Mouse (Mus musculus) heart, embryonic 13.5 days (tissue): ENCODE measurements around the gene Ttll5. TPM values are rescaled to one million over a fixed set of nuclear protein-coding genes. Genes with fewer than 3 reads are reported as not detected.

Source experiments
- ATAC-seq: fragments of 200-750 bp; cut with Nextera tagmentation; 2 replicates; pipeline ENCODE4 v1.8.0; 2017; ENCODE audit warnings: moderate TSS enrichment; ENCODE audit not compliant: insufficient number of reproducible peaks, low FRiP score, low TSS enrichment; ENCODE audit errors: extremely low read depth
- H3K27ac ChIP-seq: fragments of 300-500 bp; sonication (generic); replicated peaks from 2 replicates; pipeline ENCODE4 v1.5.1; 2015; ENCODE audit warnings: moderate library complexity, mild to moderate bottlenecking, inconsistent platforms
- H3K27me3 ChIP-seq: fragments of 300-500 bp; sonication (generic); replicated peaks from 2 replicates; pipeline ENCODE4 v1.6.1; 2015; ENCODE audit warnings: mild to moderate bottlenecking, inconsistent platforms
- H3K36me3 ChIP-seq: fragments of 300-500 bp; sonication (generic); 2 replicates; pipeline ENCODE4 v1.6.1; 2015; ENCODE audit warnings: mild to moderate bottlenecking, inconsistent platforms
- H3K4me1 ChIP-seq: fragments of 300-500 bp; sonication (generic); 2 replicates; pipeline ENCODE4 v1.6.1; 2015; ENCODE audit warnings: inconsistent platforms
- H3K4me2 ChIP-seq: fragments of 300-500 bp; sonication (generic); 2 replicates; pipeline ENCODE4 v1.6.1; 2015; ENCODE audit warnings: inconsistent platforms, mild to moderate bottlenecking, moderate library complexity
- H3K4me3 ChIP-seq: fragments of 300-500 bp; sonication (generic); 2 replicates; pipeline ENCODE4 v1.5.1; 2015; ENCODE audit warnings: moderate library complexity, mild to moderate bottlenecking, inconsistent platforms
- H3K9ac ChIP-seq: fragments of 300-500 bp; sonication (generic); 2 replicates; pipeline ENCODE4 v1.6.1; 2015; ENCODE audit warnings: inconsistent platforms, mild to moderate bottlenecking, moderate library complexity
- H3K9me3 ChIP-seq: fragments of 300-500 bp; sonication (generic); 2 replicates; pipeline ENCODE4 v1.6.1; 2016; ENCODE audit warnings: inconsistent platforms
- WGBS: fragments of 180-500 bp; shearing (Covaris S2); methylation state at CpG from one replicate; pipeline ENCODE4 v1.1.7; 2015; ENCODE audit warnings: mixed read lengths; 5-methylcytosine and 5-hydroxymethylcytosine counted together
- polyA plus RNA-seq: library from polyadenylated mRNA; unstranded; fragments of >200 nt; fragmentation: Nextera tagmentation; extraction: Ambion mirVana; gene quantifications from 2 replicates; pipeline ENCODE4 v1.2.1, GENCODE M21; 2015

Ttll5 gene
- polyA plus RNA-seq, 1 experiment from 2014 or later: 10.2 TPM

DNA sequence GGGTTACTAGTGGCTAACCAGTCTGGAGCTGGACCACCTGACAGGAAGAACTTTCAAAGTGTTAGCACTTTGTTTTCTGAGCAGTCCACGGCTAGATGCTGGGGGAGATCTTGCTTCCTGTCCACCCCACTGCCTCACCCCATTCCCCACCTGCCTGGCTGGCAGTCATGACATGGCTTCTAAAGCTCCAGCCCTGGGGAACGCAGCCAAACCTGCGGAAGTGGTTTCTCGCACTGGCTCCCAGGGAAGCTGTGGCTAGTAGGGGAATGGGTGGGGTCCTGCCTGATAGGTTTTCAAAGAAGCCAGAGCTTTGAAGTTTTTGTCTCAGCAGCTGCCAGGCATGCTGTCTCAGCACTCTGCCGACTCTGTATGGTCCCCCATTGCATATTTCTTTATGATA lies 145.1 kb downstream of the Ttll5 start:
- Histone ChIP-seq H3K27ac (no peak overlapping the region), H3K4me3 (no peak overlapping the region), H3K4me1 (peaks cover 29% of the 10 kb centered on the region), H3K9ac (no peak overlapping the region), H3K36me3 (no peaks in the 10 kb centered on the region), H3K27me3 (no peaks in the 10 kb centered on the region), H3K9me3 (no peaks in the 10 kb centered on the region), H3K4me2 (no peak overlapping the region)
- WGBS: 61% methylated on average over 5 of the region's 5 CpGs
- ATAC-seq: no peak

DNA sequence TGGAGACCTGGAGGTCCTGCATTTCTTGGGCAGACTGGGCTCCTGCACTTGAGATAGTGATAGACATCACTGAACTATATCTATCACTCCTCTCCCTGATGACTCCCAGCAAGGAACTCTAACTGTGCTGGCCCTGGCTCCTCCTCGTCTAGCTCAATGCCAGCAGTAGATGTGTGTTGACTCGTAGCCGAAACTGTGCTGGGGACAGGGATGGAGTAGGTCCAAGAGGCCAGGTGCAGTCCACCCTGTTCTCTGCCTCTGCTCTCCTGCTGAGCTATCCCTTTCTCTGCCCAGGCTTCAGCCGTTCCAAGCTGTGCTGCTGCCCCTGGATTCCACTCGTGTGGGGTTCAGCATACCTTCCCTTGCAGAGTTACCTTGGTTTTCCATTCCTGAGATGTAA lies 145.7 kb downstream of the Ttll5 start:
- H3K9me3 ChIP-seq: no peaks in the 10 kb centered on the region
- no peaks in the 10 kb centered on the region for H3K27me3 ChIP-seq
- no peaks in the 10 kb centered on the region for H3K36me3 ChIP-seq
- H3K27ac ChIP-seq: no peak overlapping the region
- no peak overlapping the region for H3K9ac ChIP-seq
- ATAC-seq: no peak
- no peak overlapping the region for H3K4me2 ChIP-seq
- 55% methylated on average over 5 of the region's 5 CpGs for WGBS
- no peak overlapping the region for H3K4me3 ChIP-seq
- H3K4me1 ChIP-seq: peaks cover 29% of the 10 kb centered on the region

DNA sequence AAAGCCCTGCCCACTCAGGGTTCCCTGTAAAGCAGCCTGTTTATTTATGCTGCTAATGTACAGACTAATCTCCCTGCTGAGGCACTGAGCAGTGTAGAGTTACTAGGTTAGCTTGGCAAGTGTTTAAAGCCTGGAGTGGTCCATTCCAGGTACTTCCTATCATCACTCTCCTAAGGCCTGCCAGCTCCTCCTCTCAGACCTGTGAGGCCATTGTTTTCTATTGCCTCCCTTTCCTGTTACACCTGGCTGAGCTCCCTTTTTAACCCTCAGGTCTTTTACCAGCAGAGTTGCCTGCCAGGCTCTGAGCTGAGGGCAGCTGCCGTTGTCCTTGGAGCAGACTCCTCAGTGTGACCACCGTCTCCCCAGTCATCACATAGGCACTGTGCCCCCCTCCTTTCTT lies 146.3 kb downstream of the Ttll5 start:
- Histone ChIP-seq H3K27ac (no peak overlapping the region), H3K4me2 (no peak overlapping the region), H3K27me3 (no peaks in the 10 kb centered on the region), H3K4me3 (no peak overlapping the region), H3K9me3 (no peaks in the 10 kb centered on the region), H3K9ac (no peak overlapping the region), H3K4me1 (peaks cover 29% of the 10 kb centered on the region), H3K36me3 (no peaks in the 10 kb centered on the region)
- no peak for ATAC-seq
- WGBS: 79% methylated on average over 2 of the region's 2 CpGs

DNA sequence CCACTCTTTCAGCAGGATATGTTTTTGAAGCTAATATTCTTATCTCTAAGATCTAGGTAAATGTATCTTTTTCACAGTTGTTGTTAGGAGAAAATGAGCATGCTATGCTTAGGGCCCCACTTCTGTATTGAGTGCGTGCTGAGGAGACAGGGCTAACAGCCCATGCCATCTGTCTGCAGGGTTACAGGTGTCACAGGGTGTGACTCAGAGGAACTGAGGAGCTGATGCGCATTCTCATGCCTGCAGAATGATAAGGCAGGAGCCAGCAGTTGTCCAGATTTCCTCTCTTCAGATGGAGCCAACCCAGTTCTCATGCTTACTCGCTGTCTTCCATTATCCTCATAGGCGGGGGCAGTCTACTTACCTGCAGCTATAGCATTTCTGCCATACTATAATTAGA lies 147.2 kb downstream of the Ttll5 start:
- Histone ChIP-seq H3K27me3 (no peaks in the 10 kb centered on the region), H3K4me3 (no peak overlapping the region), H3K36me3 (no peaks in the 10 kb centered on the region), H3K27ac (no peak overlapping the region), H3K9ac (no peak overlapping the region), H3K4me2 (no peak overlapping the region), H3K4me1 (peaks cover 29% of the 10 kb centered on the region), H3K9me3 (no peaks in the 10 kb centered on the region)
- ATAC-seq: no peak
- 81% methylated on average over 4 of the region's 4 CpGs for WGBS

DNA sequence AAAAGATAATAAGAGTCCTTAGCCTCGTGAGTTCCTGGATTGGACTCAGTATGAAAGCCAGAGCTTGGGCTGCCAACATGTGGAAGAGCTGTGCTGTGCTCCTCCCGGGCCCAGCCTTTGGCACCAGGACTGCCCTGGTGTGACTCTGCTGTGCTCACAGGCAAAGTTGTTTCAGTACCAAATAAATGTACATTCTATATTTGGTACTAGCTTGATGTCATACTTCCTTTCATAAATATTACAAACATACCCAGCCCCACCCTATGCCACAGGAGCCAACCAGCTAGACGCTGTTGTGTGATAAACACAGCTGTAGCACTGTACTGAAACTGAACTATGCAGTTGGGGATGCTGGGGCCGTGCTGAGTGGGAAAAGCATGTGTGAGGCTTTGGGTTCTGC lies 149.1 kb downstream of the Ttll5 start:
- 43% methylated on average over 4 of the region's 4 CpGs for WGBS
- 0 out of 2 replicates have a peak, but pooled peaks cover 1% of the 10 kb centered on the region for H3K36me3 ChIP-seq
- H3K27me3 ChIP-seq: no peaks in the 10 kb centered on the region
- ATAC-seq: no peak
- peaks cover 29% of the 10 kb centered on the region for H3K4me1 ChIP-seq
- no peak overlapping the region for H3K9ac ChIP-seq
- no peak overlapping the region for H3K4me3 ChIP-seq
- H3K4me2 ChIP-seq: no peak overlapping the region
- H3K27ac ChIP-seq: 0 out of 2 replicates have a peak overlapping the region, but pooled peaks have one; percentile 16
- no peaks in the 10 kb centered on the region for H3K9me3 ChIP-seq

DNA sequence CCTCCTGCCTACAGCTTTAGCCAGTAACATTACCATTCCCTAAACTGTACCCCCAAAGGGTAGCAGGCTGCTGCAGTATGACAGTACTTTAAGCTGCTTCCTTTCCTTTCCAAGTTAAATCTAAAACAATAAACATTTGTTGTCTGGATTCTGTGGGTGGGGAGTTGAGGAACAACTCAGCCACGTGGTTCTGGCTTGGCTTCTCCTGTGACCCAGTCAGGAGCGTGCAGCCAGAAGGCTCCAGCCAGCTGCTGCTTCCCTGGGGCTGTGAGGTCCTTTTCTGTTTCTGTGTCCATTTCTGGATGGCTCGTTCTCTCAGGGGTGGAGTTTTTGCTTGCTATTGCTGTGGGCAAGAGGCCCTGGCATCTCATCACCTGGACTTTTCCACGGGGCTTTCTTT lies 149.6 kb downstream of the Ttll5 start:
- Histone ChIP-seq H3K4me2 (no peak overlapping the region), H3K4me1 (peaks cover 29% of the 10 kb centered on the region), H3K9me3 (no peaks in the 10 kb centered on the region), H3K27ac (0 out of 2 replicates have a peak overlapping the region, but pooled peaks have one; percentile 16), H3K9ac (no peak overlapping the region), H3K27me3 (no peaks in the 10 kb centered on the region), H3K4me3 (no peak overlapping the region), H3K36me3 (0 out of 2 replicates have a peak, but pooled peaks cover 5% of the 10 kb centered on the region)
- no peak for ATAC-seq
- WGBS: 50% methylated on average over 4 of the region's 4 CpGs

DNA sequence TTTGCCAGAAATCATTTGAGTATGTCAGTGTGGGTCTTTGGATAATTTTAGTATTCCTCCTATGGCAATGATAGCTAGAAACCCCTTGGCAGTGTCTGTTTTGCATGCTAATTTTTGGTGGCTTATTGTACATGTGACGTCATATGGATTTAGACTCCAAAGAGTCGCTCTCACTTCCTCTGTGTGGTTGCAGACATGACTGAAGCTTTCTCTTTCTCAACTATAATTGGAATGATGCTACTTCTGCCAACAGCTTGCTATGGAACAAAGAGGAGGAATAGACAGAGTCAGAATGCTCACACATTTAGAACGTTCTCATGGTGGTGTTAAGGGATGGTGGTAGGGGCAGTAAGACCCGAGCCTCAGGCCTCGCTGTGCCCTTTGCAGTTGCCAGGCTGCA lies 155.5 kb downstream of the Ttll5 start:
- H3K4me3 ChIP-seq: no peak overlapping the region
- no peaks in the 10 kb centered on the region for H3K27me3 ChIP-seq
- H3K4me1 ChIP-seq: peaks cover 3% of the 10 kb centered on the region
- peaks cover 10% of the 10 kb centered on the region; the same call in 1 of the 2 replicates for H3K36me3 ChIP-seq
- H3K9me3 ChIP-seq: no peaks in the 10 kb centered on the region
- 81% methylated on average over 5 of the region's 5 CpGs for WGBS
- no peak overlapping the region for H3K9ac ChIP-seq
- ATAC-seq: no peak
- no peak overlapping the region for H3K27ac ChIP-seq
- H3K4me2 ChIP-seq: no peak overlapping the region

DNA sequence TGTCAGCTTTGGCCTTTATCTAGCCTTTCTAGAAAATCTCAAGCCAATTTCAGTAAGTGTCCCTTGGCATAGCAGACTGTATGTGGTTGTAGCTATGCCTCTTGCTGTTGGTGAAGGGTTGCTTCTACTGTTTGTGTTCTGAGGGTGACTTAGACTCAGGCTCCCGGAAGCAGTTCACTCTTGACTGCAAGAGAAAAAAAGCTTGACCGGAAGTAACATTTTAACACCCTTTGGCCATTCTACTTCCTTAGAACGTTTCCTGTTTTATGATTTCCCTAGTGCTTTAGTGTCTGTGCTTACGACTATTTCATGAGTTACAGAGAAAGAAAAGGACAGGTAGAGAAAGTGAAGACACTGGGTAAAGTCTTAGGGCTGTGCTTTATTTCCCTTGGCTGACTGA lies 161.1 kb downstream of the Ttll5 start:
- Histone ChIP-seq H3K9ac (no peak overlapping the region; the same call in 1 of the 2 replicates), H3K27ac (peak overlapping the region; percentile 61)

DNA sequence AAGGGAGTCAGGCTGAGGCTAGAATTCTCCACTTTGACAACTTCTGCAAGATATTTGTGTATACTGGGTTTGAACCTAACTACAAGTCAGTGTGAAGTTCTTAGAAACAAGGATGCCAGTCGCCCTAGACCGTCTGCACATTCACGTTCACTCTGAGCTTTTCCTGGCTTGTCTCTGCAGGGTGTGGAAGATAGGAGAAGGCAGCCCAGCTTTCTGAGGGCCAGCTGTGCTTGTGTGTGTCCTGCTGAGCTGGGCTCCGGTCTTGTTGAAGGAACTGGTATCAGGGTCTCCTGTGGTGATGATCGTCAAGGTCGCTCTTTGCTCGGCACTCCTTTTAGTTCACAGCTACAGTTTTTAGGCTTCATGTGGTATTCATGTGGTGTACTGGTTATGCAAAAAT lies 161.6 kb downstream of the Ttll5 start:
- Histone ChIP-seq H3K36me3 (no peaks in the 10 kb centered on the region), H3K4me2 (no peak overlapping the region), H3K9ac (no peak overlapping the region; the same call in 1 of the 2 replicates), H3K4me3 (no peak overlapping the region), H3K27me3 (no peaks in the 10 kb centered on the region), H3K9me3 (no peaks in the 10 kb centered on the region), H3K4me1 (peaks cover 40% of the 10 kb centered on the region), H3K27ac (peak overlapping the region; percentile 61)
- WGBS: 20% methylated on average over 7 of the region's 7 CpGs
- no peak for ATAC-seq

More for the DNA sequence above, 161.1 kb downstream of the Ttll5 start:
- no peaks in the 10 kb centered on the region for H3K36me3 ChIP-seq
- no peaks in the 10 kb centered on the region for H3K9me3 ChIP-seq
- H3K4me3 ChIP-seq: no peak overlapping the region
- no peak for ATAC-seq
- WGBS: 51% methylated on average over 4 of the region's 4 CpGs
- peaks cover 40% of the 10 kb centered on the region for H3K4me1 ChIP-seq
- no peaks in the 10 kb centered on the region for H3K27me3 ChIP-seq
- H3K4me2 ChIP-seq: no peak overlapping the region

DNA sequence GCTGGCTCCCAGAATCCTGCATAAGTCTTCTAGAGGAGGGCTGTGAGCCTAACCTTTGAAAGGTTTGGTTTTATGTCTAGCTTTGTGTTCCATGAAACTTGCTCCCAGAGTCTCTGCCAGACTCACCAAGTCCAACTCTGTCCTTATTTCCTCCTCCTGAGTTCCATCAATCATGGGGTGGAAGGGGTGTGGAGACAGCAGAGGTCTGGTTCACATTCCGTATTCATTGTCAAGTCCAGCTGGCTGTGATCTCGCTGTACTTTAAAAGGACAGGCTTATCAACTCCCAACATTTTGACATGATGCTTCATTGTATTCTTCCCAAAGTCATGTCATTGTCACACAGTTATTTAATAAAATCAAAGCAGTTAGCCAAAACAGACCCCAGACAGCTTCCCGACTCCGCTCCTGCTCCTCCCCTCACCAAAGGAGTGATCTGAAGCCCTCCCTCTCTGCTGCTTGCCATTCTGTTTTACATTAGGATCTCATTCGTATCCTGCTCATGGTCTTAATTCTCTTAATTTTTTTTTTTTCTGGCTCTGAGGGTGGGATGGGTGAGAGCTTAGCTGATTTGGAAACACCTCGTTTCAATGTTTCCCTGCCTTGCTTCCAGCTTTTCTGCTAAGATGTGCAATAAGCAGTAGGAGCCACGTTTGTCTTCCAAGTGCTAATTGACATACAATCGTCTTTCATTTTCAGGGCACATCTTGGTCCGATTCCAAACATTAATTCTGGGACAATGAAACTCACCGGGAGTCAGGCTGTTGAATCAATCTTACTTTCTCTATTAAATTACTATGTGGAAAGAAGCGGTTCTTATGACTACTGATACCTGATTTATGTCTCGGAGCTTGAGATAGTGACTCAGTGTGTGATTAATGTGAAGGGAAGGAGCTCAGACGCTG lies 162.3 kb downstream of the Ttll5 start:
- Histone ChIP-seq H3K27me3 (no peaks in the 10 kb centered on the region), H3K9ac (peak overlapping the region; percentile 15; the same call in 1 of the 2 replicates), H3K4me1 (peaks cover 40% of the 10 kb centered on the region), H3K36me3 (no peaks in the 10 kb centered on the region), H3K4me2 (peak overlapping the region; percentile 19), H3K4me3 (no peak overlapping the region), H3K9me3 (no peaks in the 10 kb centered on the region), H3K27ac (peak overlapping the region; percentile 61)
- ATAC-seq: no peak
- WGBS: 56% methylated on average over 13 of the region's 13 CpGs

DNA sequence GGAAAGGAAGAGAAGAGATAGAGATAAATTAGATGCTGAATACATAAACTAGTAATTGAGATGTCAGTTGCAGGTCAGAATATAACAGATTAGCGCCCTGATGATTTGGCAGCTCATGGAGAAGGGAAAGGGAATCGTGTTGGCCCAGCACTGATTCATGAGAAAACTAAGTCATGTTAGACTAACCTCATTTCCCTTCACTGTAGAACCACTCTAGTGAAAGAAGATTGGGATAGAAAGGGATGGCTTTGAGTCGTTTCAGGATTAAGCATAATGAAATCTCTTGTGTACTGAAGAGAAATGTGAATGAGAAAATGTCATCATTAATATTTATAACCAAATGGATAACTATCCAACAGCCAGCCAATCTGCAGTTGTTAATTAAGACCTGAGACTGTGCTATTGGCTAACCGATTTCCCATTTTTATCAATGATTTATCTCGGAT lies 163.0 kb downstream of the Ttll5 start:
- Histone ChIP-seq H3K4me1 (peaks cover 40% of the 10 kb centered on the region), H3K9me3 (no peaks in the 10 kb centered on the region), H3K4me3 (no peak overlapping the region), H3K4me2 (peak overlapping the region; percentile 19; the same call in 1 of the 2 replicates), H3K36me3 (no peaks in the 10 kb centered on the region), H3K27ac (no peak overlapping the region), H3K27me3 (no peaks in the 10 kb centered on the region), H3K9ac (no peak overlapping the region)
- no peak for ATAC-seq
- WGBS: 76% methylated on average over 5 of the region's 5 CpGs
